Mouse (Mus musculus): ENCODE measurements around the gene Boc.

Gene Boc

GRCm38 (mm10) chr16:44558471-44559329 lies at the start of gene Boc:
TSS of gene Boc (minus strand) at chr16:44558897.
- CTCF ChIA-PET, result no interaction called here

GRCm38 (mm10) chr16:44606643-44607042 lies 47.9 kb upstream of the Boc start:
- CTCF ChIA-PET, result no interaction called here

- CTCF ChIA-PET, result no interaction called here
These were observed 45.4 kb upstream of the Boc start for GRCm38 (mm10) chr16:44604021-44604616.

- CTCF ChIA-PET, result no interaction called here
These were observed 43.5 kb upstream of the Boc start for GRCm38 (mm10) chr16:44601999-44602794.

- CTCF ChIA-PET, result no interaction called here
These were observed 42.5 kb upstream of the Boc start for GRCm38 (mm10) chr16:44601182-44601581.

- CTCF ChIA-PET, result no interaction called here
These were observed 38.6 kb upstream of the Boc start for GRCm38 (mm10) chr16:44597106-44597806.

GRCm38 (mm10) chr16:44589506-44589905 lies 30.8 kb upstream of the Boc start:
- CTCF ChIA-PET, result no interaction called here

GRCm38 (mm10) chr16:44579421-44580024 lies 20.8 kb upstream of the Boc start:
- CTCF ChIA-PET, result interaction anchor here (0.6 kb wide), 1 partner anchor 143 kb away, joined by 6 read pairs; no protein-coding TSS in a partner anchor

GRCm38 (mm10) chr16:44578551-44578950 lies 19.9 kb upstream of the Boc start:
- CTCF ChIA-PET, result no interaction called here

- CTCF ChIA-PET, result no interaction called here
These were observed 9.4 kb upstream of the Boc start for GRCm38 (mm10) chr16:44568056-44568455.

- CTCF ChIA-PET, result no interaction called here
These were observed 6.9 kb upstream of the Boc start for GRCm38 (mm10) chr16:44565328-44566210.

- CTCF ChIA-PET, result no interaction called here
These were observed 5.7 kb upstream of the Boc start for GRCm38 (mm10) chr16:44564359-44564758.

- CTCF ChIA-PET, result no interaction called here
These were observed 3.4 kb upstream of the Boc start for GRCm38 (mm10) chr16:44562061-44562460.

GRCm38 (mm10) chr16:44560214-44560613 lies 1.5 kb upstream of the Boc start:
- CTCF ChIA-PET, result no interaction called here

GRCm38 (mm10) chr16:44559330-44559695 lies 616 bp upstream of the Boc start:
- CTCF ChIA-PET, result no interaction called here

GRCm38 (mm10) chr16:44557661-44558470 lies 831 bp downstream of the Boc start:
- CTCF ChIA-PET, result no interaction called here

- CTCF ChIA-PET, result no interaction called here
These were observed 1.6 kb downstream of the Boc start for GRCm38 (mm10) chr16:44557084-44557483.

- CTCF ChIA-PET, result no interaction called here
These were observed 2.6 kb downstream of the Boc start for GRCm38 (mm10) chr16:44555791-44556709.

GRCm38 (mm10) chr16:44553861-44554260 lies 4.8 kb downstream of the Boc start:
- CTCF ChIA-PET, result no interaction called here
